Mouse (Mus musculus) spleen, embryonic (tissue): ENCODE data around the gene Foxo3.

ENCODE experiments used
- CTCF ChIA-PET: fragments of 350-600 bp; sonication (Branson Sonifier 250); formaldehyde crosslinking; loops from one replicate; lab custom pipeline; 2022; lab: Charles Lee

Foxo3 gene

DNA sequence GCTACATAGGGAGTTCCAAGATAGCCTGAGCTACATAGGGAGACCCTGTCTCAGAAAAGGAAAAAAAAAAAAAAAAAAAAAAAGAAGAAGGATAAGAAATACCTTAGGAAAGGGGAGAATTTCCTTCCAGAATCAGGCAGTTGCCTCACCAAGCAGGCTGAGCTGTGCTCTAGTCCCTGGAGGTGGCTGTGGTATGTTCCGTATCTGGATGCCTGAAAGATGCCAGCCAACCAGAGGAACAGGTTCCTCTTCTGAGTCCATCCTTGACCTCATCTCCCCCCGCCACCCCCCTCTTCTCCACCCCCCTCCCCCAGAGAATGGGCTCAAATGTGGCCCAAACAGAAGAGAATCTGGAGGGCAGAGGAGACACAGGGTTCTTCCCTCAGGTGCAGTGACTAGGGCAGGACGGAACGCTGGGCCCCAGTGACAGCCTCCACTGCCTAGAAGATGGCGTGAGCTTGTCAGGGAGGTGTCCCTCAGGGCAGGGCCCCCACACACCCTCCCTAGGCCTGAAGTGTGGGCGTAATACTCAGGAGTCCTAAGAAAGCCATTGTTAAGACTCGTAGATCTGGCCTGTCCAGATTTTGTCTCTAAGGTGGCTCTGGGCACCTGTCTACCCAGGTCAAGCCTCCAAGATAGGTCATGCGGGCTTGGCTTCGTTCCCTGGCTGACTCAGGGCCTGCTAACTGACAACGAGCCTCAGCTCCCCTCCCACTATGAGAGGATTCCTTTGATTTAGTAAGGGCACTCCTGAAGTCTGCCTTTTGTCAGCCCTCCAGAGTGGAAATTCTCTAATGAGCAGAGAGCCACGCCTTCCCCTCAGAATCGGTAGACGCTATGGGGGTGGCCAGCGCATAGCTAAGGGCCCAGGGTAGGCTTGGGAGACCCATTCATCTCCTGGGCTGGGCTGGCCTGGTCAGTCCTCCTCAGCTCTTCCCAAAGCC is 141.5 kb downstream of the Foxo3 start:
- CTCF ChIA-PET, result interaction anchor here (0.7 kb wide), 1 partner anchor 65 kb away, joined by 5 read pairs; no protein-coding TSS in a partner anchor
